Mouse (Mus musculus): ENCODE data around the gene Hemk1.
"Not testable (repeated sequence)": the region's sequence is repeated elsewhere in the genome, so short reads cannot be mapped to it uniquely, and the experiment has no call there.

GRCm38 (mm10) chr9:107306673-107307072 lies 31.5 kb downstream of the Hemk1 start:
- not testable (repeated sequence) for TF ChIP-seq POLR2A (IDR thresholded peaks at IDR 0.05; ENCODE audit: control insufficient read depth, low read depth, low read length); CTCF (IDR thresholded peaks at IDR 0.05; ENCODE audit: control insufficient read depth, insufficient read depth, insufficient replicate concordance, low read depth, low read length)

Data from testis, adult 2 months (tissue).